Mouse (Mus musculus) thymus, adult 2 months (tissue): ENCODE measurements around the gene Mindy2. TPM values are rescaled to one million over a fixed set of nuclear protein-coding genes. Genes with fewer than 3 reads are reported as not detected.
A peak's percentile ranks its signal among the peaks of the same experiment; 100 is the strongest.

ENCODE experiments used
- DNase-seq: peaks from one replicate; pipeline ENCODE4 v3.0.0; 2021
- H3K27ac ChIP-seq: fragments of 200-500 bp; 2 replicates; pipeline ENCODE4 v1.5.1; 2012; ENCODE audit warnings: low read length, control low read depth; ENCODE audit not compliant: control insufficient read depth, insufficient read depth
- H3K27me3 ChIP-seq: fragments of 200-500 bp; 2 replicates; pipeline ENCODE4 v1.6.1; 2012; ENCODE audit warnings: mild to moderate bottlenecking, low read length, moderate library complexity, mixed read lengths; ENCODE audit not compliant: control insufficient read depth, insufficient read depth
- H3K36me3 ChIP-seq: fragments of 200-500 bp; 2 replicates; pipeline ENCODE4 v1.6.1; 2012; ENCODE audit warnings: mild to moderate bottlenecking, low read length, moderate library complexity; ENCODE audit not compliant: control insufficient read depth, insufficient read depth
- H3K4me1 ChIP-seq: fragments of 200-500 bp; replicated peaks from 2 replicates; pipeline ENCODE4 v1.6.1; 2012; ENCODE audit warnings: low read length; ENCODE audit not compliant: control insufficient read depth, insufficient read depth
- H3K4me3 ChIP-seq: fragments of 200-500 bp; 2 replicates; pipeline ENCODE4 v1.5.1; 2012; ENCODE audit warnings: mild to moderate bottlenecking, low read length, control low read depth, moderate library complexity; ENCODE audit not compliant: control insufficient read depth, insufficient read depth
- CTCF ChIP-seq: fragments of 200-500 bp; IDR thresholded peaks from 2 replicates; pipeline ENCODE4 v1.5.1; 2012; ENCODE audit warnings: mild to moderate bottlenecking, control low read depth, low read length, moderate library complexity, borderline replicate concordance; ENCODE audit not compliant: control insufficient read depth, poor library complexity, insufficient read depth; ENCODE audit errors: extremely low read depth
- POLR2A ChIP-seq: fragments of 200-500 bp; IDR thresholded peaks from 2 replicates; pipeline ENCODE4 v1.6.1; 2012; ENCODE audit warnings: mild to moderate bottlenecking, low read length, control low read depth, moderate library complexity; ENCODE audit not compliant: control insufficient read depth, poor library complexity, insufficient read depth; ENCODE audit errors: extremely low read depth
- WGBS: fragments of 180-500 bp; shearing (Covaris S2); methylation state at CpG from one replicate; pipeline ENCODE4 v1.1.7; 2018; 5-methylcytosine and 5-hydroxymethylcytosine counted together
- polyA plus RNA-seq: library from polyadenylated mRNA; depleted of rRNA; stranded (reverse); fragments of >200 nt; gene quantifications from 2 replicates; pipeline ENCODE4 v1.2.3, GENCODE M21; 2012; rRNA removed

Mindy2 gene
- polyA plus RNA-seq: 17.3 and 28.2 TPM in 2 replicates

DNA sequence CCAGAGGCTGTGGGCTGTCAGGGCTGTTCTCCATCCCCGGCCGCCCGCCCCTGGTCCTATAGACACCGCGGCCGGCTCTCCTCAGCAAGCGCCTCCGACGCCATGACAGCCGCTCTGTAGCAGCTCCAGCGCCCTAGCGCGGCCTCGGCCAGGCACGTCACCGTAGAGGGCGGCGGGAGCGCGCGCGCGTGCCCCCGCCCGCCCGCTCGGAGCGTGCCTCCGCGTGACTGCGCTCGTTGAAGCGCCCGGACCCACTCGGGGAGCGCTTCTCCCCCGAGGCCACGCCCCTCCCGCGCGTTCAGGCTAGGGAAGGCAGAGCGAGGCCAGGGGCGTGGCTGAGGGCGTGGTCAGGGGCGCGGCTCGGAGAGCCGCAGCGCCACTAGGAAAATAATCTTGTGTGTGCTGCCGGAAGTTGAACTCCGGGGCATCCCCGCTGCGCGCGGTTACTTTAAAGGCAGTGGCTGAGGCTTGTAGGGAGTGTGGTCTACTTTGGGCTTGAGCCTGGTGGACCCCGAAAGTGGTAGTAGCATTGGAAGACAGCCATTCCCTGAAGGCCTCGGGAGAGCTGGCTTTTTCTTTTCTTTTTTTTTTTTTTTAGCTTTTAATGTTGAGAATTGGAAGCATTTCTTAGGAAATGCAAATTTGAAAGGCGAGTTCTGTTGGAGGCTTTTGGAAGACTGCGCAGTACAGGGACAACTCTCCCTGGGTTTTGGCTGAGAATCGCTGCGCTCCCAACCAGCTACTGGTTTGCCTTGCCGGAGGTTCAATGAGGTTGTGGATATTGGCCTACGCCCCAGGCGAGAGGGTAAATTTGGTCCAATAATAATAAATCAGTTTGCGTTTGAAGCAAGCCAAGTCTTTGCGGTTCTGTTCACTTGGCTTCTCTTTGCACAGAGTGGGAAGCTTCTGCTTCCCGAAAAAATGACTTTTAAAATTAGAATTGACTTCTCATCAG is at the start of gene Mindy2:
TSS of gene Mindy2 (minus strand) at position 162 of the 955 bp plus-strand sequence.
- TF ChIP-seq CTCF (peak; percentile 74), POLR2A (peak; percentile 97)
- H3K27ac ChIP-seq: peak within 1 kb of the TSS; percentile 73
- 3% methylated on average over 67 of the region's 67 CpGs for WGBS
- peaks cover 7% of the 10 kb centered on the region for H3K4me1 ChIP-seq
- no peaks in the 10 kb centered on the region for H3K27me3 ChIP-seq
- peak within 1 kb of the TSS; percentile 85 for H3K4me3 ChIP-seq
- H3K36me3 ChIP-seq: no peaks in the 10 kb centered on the region
- DNase-seq: peak; percentile 99

DNA sequence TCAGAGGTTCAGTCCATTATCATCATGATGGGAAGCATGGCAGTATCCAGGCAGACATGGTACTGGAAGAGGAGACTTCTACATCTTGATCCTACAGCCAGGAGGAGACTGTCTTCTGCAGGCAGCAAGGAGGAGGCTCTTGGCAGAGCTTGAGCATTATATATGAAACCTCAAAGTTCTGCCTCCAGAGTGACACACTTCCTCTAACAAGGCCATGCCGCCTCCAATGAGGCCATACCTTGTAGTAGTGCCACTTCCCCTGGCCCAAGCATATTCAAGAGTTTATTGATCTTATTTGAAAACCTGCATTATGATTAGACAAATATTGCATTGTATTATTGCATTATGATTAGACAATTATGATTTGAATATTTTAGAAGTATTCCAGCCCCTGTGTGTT is 49.5 kb upstream of the Mindy2 start:
- Histone ChIP-seq H3K36me3 (no peaks in the 10 kb centered on the region), H3K4me3 (no peak overlapping the region), H3K27ac (no peak overlapping the region), H3K27me3 (no peaks in the 10 kb centered on the region), H3K4me1 (no peaks in the 10 kb centered on the region)
- WGBS: 100% methylated on average over 1 of the region's 1 CpGs
- TF ChIP-seq POLR2A: no peak
- no peak for TF ChIP-seq CTCF
- DNase-seq: no peak

- DNase-seq: no peak
- H3K27me3 ChIP-seq: no peaks in the 10 kb centered on the region
- H3K4me3 ChIP-seq: no peak overlapping the region
- WGBS: 98% methylated on average over 5 of the region's 5 CpGs
- no peaks in the 10 kb centered on the region for H3K4me1 ChIP-seq
- H3K27ac ChIP-seq: no peak overlapping the region
- TF ChIP-seq CTCF (no peak), POLR2A (no peak)
- H3K36me3 ChIP-seq: no peaks in the 10 kb centered on the region
Observed at GRCm38 (mm10) chr9:70703597-70704203, 46.7 kb upstream of the Mindy2 start.

- TF ChIP-seq POLR2A (no peak), CTCF (no peak)
- Histone ChIP-seq H3K27me3 (no peaks in the 10 kb centered on the region), H3K36me3 (no peaks in the 10 kb centered on the region), H3K4me1 (no peaks in the 10 kb centered on the region), H3K27ac (no peak overlapping the region), H3K4me3 (no peak overlapping the region)
- WGBS: 91% methylated on average over 1 of the region's 1 CpGs
- DNase-seq: no peak
Observed at GRCm38 (mm10) chr9:70698090-70698489, 41.1 kb upstream of the Mindy2 start.

- Histone ChIP-seq H3K27ac (no peak overlapping the region), H3K27me3 (no peaks in the 10 kb centered on the region), H3K4me3 (no peak overlapping the region), H3K36me3 (no peaks in the 10 kb centered on the region), H3K4me1 (no peaks in the 10 kb centered on the region)
- DNase-seq: peak; percentile 13
- WGBS: 52% methylated on average over 2 of the region's 2 CpGs
- TF ChIP-seq CTCF (no peak), POLR2A (no peak)
Observed at GRCm38 (mm10) chr9:70695723-70696122, 38.7 kb upstream of the Mindy2 start.

DNA sequence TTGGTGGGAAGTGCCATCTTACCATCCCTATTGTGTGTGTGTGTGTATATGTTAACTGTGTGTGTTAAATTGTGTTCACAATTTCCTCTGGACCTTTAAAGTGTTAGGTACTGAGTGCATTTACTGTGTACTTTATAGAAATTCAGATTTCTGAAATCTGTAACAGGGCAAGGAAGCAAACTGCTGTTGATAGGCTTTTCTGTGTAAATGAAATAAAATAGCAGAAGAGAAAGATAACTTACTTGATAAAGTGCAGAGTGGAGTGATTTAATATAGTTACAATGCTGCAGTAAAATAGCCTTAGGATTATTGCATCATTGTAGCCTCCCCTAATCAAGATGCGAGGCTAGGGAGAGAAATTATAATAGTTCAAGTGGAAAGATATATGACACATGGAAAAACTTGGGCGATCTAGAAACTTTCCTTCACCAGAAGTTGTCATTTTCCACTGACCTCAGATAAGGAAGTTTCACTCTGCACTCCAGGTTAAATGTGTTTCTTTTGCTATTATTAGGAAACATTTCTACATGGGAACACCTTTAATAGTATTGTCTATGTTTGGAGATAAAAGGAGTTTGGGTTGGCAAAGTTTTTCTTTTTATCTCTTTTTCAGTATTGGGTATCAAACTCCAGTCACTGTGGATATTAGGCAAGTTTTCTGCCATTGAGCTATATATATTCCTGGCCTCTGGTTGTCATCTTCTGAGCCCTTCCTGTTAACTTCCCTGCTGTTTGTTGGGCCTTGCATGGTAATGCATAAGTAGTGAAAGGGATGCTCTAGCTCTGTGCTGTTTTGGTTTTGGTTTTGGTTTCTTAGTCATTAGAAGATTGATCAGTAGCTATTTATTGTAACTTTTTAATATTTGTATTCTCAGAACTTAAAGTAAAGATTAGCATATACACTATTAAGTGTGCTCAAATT is 35.1 kb upstream of the Mindy2 start:
- Histone ChIP-seq H3K4me3 (no peak overlapping the region), H3K36me3 (no peaks in the 10 kb centered on the region), H3K4me1 (no peaks in the 10 kb centered on the region), H3K27ac (no peak overlapping the region), H3K27me3 (no peaks in the 10 kb centered on the region)
- TF ChIP-seq CTCF (no peak), POLR2A (no peak)
- no peak for DNase-seq
- WGBS: 63% methylated on average over 2 of the region's 2 CpGs
